Mouse (Mus musculus): ENCODE data around the gene Fam228b. TPM values are rescaled to one million over a fixed set of nuclear protein-coding genes. Genes with fewer than 3 reads are reported as not detected.
A peak's percentile ranks its signal among the peaks of the same experiment; 100 is the strongest.

Gene Fam228b
- polyA plus RNA-seq, 1 experiment from 2014 or later = 1.2 TPM

- no peak for DNase-seq (ENCODE audit: low spot score)
- H3K4me1 ChIP-seq = peaks cover 3% of the 10 kb centered on the region; the same call in 1 of the 2 replicates
- H3K9me3 ChIP-seq (replicated peaks) = no peaks in the 10 kb centered on the region
- no peak overlapping the region for H3K4me3 ChIP-seq
- no peaks in the 10 kb centered on the region for H3K36me3 ChIP-seq
- no peak overlapping the region for H3K27ac ChIP-seq
- peaks cover 5% of the 10 kb centered on the region; the same call in 1 of the 2 replicates for H3K27me3 ChIP-seq (ENCODE audit: low read depth, poor library complexity, severe bottlenecking)
- WGBS = 69% methylated on average over 4 of the region's 4 CpGs
Measured at GRCm38 (mm10) chr12:4731629-4732028, 37.4 kb downstream of the Fam228b start.

DNA sequence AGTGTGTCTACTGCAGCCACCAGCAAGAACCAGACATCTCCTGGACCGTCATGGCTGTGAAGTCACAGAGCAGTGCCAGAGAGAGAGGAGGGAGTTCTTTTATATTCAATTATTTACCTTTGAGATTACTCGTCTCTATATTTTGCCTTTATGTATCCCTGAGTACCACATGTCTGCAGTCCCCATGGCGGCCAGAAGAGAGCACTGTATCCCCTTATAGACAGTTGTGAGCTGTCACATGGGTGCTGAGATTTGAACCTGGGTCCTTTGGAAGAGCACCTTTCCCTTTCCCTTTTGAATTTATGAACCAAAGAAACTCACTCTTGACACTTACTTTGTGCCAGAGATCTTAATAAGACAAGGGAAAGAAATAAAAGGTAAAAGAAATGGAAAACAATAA, 39.9 kb downstream of the Fam228b start:
- Histone ChIP-seq H3K4me1 (peaks cover 2% of the 10 kb centered on the region; the same call in 1 of the 2 replicates), H3K9me3 (replicated peaks) (no peaks in the 10 kb centered on the region), H3K36me3 (no peaks in the 10 kb centered on the region), H3K4me3 (no peak overlapping the region), H3K27me3 (ENCODE audit: low read depth, poor library complexity, severe bottlenecking) (peaks cover 5% of the 10 kb centered on the region; the same call in 1 of the 2 replicates), H3K27ac (no peak overlapping the region)
- WGBS = 93% methylated on average over 3 of the region's 3 CpGs
- DNase-seq (ENCODE audit: low spot score) = no peak

DNA sequence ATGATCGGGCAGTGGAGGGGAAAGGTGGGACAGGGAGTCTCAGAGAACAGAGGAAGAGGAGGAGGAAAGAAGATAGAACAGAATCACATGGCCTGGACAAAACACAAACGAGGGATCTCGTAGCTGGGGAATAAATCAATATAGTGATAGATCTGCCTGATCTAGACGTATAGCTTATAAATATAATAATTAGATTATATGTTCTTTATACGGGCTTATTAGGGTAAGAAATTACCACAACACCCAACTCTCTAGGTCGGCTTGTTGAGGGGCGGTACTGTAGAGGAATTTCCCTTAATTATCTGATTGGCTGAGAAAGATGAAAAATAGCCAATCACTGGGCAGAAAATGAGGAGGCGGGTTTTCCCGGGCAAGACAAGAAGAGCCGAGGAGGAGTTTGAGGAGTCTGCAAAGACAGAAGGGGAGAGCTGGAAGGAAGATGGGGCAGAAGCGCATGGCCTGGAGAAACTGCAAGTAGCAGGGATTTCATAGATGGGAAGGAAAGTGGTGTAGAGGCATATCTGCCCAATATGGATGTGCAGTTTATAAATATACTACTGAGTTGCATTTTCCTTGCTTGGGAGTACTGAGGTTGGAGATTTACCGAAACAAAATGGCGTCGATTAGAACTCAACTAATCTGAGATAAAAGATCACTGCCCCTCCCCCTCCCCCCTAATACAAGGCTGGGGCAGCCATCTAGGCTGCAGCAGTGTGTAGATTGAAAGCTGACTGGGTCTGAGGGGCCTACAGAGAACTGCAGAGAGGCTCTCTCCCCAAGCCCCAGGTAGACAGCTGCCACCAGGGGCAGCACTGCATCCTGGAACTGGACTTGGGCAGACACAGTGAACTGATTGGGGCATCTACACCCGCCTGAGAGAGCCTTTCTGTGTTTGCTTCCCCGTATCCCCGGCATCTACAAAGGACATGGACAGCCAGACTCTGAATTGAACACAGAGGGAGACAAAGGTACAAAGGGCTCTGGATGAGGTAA, 49.0 kb downstream of the Fam228b start:
- Histone ChIP-seq H3K27me3 (ENCODE audit: low read depth, poor library complexity, severe bottlenecking) (0 out of 2 replicates have a peak, but pooled peaks cover 10% of the 10 kb centered on the region), H3K9me3 (replicated peaks) (no peaks in the 10 kb centered on the region), H3K4me3 (no peak overlapping the region), H3K27ac (no peak overlapping the region), H3K4me1 (peaks cover 9% of the 10 kb centered on the region; the same call in 1 of the 2 replicates), H3K36me3 (no peaks in the 10 kb centered on the region)
- 75% methylated on average over 17 of the region's 17 CpGs for WGBS
- DNase-seq (ENCODE audit: low spot score) = no peak

DNA sequence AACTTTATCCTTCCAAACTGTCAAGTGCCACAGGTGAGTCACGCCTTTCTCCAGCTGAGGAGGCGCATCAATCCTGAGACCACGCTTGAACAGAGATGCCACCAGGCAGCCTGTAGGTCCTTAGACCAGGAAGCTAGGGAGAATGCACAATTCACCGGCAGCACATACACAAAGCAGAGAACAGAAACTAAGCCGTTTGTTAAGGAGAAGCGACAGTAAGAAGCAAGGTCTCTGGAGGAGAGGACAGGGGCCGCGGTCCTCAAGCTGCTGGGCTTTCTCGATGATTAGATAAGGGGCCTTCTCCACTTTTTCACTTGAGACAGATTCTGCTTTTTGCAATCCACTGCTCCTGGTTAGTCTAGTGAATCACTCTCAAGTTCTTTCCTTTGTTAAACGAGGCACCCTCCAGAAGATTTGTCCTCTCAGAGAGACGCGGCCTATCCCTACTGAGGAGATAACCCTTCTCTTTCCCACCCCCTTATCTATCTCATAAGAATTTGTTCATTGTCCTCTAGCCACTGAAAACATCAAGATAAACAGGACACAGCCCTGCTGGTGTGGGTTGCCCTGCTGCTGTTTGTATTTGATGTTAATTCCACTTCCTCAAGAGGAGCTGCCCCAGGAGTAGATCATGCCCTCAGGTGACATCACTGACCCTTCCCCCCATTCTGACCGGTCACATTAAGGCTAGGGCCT, 49.9 kb downstream of the Fam228b start:
- DNase-seq (ENCODE audit: low spot score) = no peak
- Histone ChIP-seq H3K27me3 (ENCODE audit: low read depth, poor library complexity, severe bottlenecking) (0 out of 2 replicates have a peak, but pooled peaks cover 10% of the 10 kb centered on the region), H3K27ac (no peak overlapping the region), H3K36me3 (no peaks in the 10 kb centered on the region), H3K4me3 (no peak overlapping the region), H3K9me3 (replicated peaks) (no peaks in the 10 kb centered on the region), H3K4me1 (peaks cover 7% of the 10 kb centered on the region; the same call in 1 of the 2 replicates)
- WGBS = 85% methylated on average over 13 of the region's 13 CpGs

DNA sequence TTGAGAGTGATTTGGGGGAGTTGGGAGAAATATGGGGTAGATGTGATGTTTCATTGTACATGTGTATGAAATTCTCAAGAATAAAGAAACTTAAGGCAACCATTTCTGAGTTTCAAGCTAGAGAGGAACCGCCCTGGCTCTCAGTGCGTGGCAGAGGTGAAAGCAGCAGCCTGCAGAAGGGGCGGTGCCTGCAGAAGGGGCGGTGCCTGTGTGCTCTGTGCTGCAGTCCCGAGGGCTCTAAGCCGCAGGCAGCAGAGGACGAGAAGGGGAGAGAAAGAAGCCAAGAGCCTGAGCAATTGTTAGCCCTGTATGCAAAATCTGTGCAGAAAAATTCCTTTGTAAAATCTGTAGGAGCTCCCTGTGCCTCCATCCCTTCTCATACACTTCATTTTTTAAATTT, 51.6 kb downstream of the Fam228b start:
- Histone ChIP-seq H3K27ac (no peak overlapping the region), H3K27me3 (ENCODE audit: low read depth, poor library complexity, severe bottlenecking) (0 out of 2 replicates have a peak, but pooled peaks cover 10% of the 10 kb centered on the region), H3K36me3 (no peaks in the 10 kb centered on the region; the same call in 1 of the 2 replicates), H3K9me3 (replicated peaks) (no peaks in the 10 kb centered on the region), H3K4me1 (peaks cover 7% of the 10 kb centered on the region; the same call in 1 of the 2 replicates), H3K4me3 (no peak overlapping the region)
- 7% methylated on average over 7 of the region's 7 CpGs for WGBS
- DNase-seq (ENCODE audit: low spot score) = peak; percentile 30

- Histone ChIP-seq H3K4me1 (peaks cover 7% of the 10 kb centered on the region; the same call in 1 of the 2 replicates), H3K27ac (no peak overlapping the region), H3K9me3 (replicated peaks) (no peaks in the 10 kb centered on the region), H3K4me3 (no peak overlapping the region), H3K27me3 (ENCODE audit: low read depth, poor library complexity, severe bottlenecking) (0 out of 2 replicates have a peak, but pooled peaks cover 10% of the 10 kb centered on the region), H3K36me3 (peaks cover 4% of the 10 kb centered on the region; the same call in 1 of the 2 replicates)
- WGBS = 84% methylated on average over 10 of the region's 10 CpGs
- peak; percentile 22 for DNase-seq (ENCODE audit: low spot score)
Measured at GRCm38 (mm10) chr12:4715606-4716005, 53.5 kb downstream of the Fam228b start.

- Histone ChIP-seq H3K4me3 (no peak overlapping the region), H3K27me3 (ENCODE audit: low read depth, poor library complexity, severe bottlenecking) (0 out of 2 replicates have a peak, but pooled peaks cover 4% of the 10 kb centered on the region), H3K9me3 (replicated peaks) (no peaks in the 10 kb centered on the region), H3K36me3 (peaks cover 15% of the 10 kb centered on the region), H3K4me1 (peaks cover 7% of the 10 kb centered on the region; the same call in 1 of the 2 replicates), H3K27ac (no peak overlapping the region)
- no peak for DNase-seq (ENCODE audit: low spot score)
- WGBS = 81% methylated on average over 4 of the region's 4 CpGs
Measured at GRCm38 (mm10) chr12:4713361-4713760, 55.7 kb downstream of the Fam228b start.

DNA sequence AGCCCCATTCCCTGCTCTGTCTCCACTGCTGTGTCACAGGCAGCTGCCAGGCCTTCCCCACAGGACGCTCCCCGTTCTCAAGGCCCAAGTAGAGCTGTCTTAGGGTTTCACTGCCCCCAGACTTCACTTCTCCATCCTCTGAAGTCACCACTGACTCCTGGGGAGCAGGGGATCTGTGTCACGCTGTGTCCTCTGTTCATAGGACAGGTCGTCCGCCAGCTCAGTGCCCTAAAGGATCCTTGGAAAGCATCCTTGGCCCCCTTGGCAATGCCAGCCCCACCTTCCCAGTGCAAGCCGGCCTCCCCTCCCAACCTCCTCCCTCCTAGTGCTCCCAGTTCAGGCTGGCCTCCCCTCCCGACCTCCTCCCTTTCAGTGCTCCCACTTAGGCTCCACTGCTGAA, 59.1 kb downstream of the Fam228b start:
- H3K36me3 ChIP-seq = peaks cover 31% of the 10 kb centered on the region

GRCm38 (mm10) chr12:4708881-4709604, 60.0 kb downstream of the Fam228b start:
- H3K36me3 ChIP-seq = peaks cover 31% of the 10 kb centered on the region
- no peak overlapping the region for H3K4me3 ChIP-seq
- no peaks in the 10 kb centered on the region for H3K9me3 ChIP-seq (replicated peaks)
- DNase-seq (ENCODE audit: low spot score) = peak; percentile 26
- peaks cover 2% of the 10 kb centered on the region; the same call in 1 of the 2 replicates for H3K4me1 ChIP-seq
- no peak overlapping the region for H3K27ac ChIP-seq
- WGBS = 79% methylated on average over 8 of the region's 8 CpGs
- H3K27me3 ChIP-seq (ENCODE audit: low read depth, poor library complexity, severe bottlenecking) = no peaks in the 10 kb centered on the region

More for the DNA sequence above, 59.1 kb downstream of the Fam228b start:
- H3K4me1 ChIP-seq = peaks cover 3% of the 10 kb centered on the region; the same call in 1 of the 2 replicates
- no peak overlapping the region for H3K4me3 ChIP-seq
- peak; percentile 23 for DNase-seq (ENCODE audit: low spot score)
- no peaks in the 10 kb centered on the region for H3K9me3 ChIP-seq (replicated peaks)
- H3K27me3 ChIP-seq (ENCODE audit: low read depth, poor library complexity, severe bottlenecking) = no peaks in the 10 kb centered on the region
- no peak overlapping the region for H3K27ac ChIP-seq
- 91% methylated on average over 7 of the region's 7 CpGs for WGBS

- Histone ChIP-seq H3K36me3 (peaks cover 31% of the 10 kb centered on the region), H3K9me3 (replicated peaks) (no peaks in the 10 kb centered on the region), H3K4me1 (no peaks in the 10 kb centered on the region), H3K4me3 (no peak overlapping the region), H3K27me3 (ENCODE audit: low read depth, poor library complexity, severe bottlenecking) (no peaks in the 10 kb centered on the region), H3K27ac (no peak overlapping the region)
- WGBS = 83% methylated on average over 4 of the region's 4 CpGs
- peak; percentile 25 for DNase-seq (ENCODE audit: low spot score)
Measured at GRCm38 (mm10) chr12:4708296-4708695, 60.8 kb downstream of the Fam228b start.

- peaks cover 31% of the 10 kb centered on the region for H3K36me3 ChIP-seq
- no peak for DNase-seq (ENCODE audit: low spot score)
- H3K4me1 ChIP-seq = no peaks in the 10 kb centered on the region
- H3K9me3 ChIP-seq (replicated peaks) = no peaks in the 10 kb centered on the region
- no peaks in the 10 kb centered on the region for H3K27me3 ChIP-seq (ENCODE audit: low read depth, poor library complexity, severe bottlenecking)
- no peak overlapping the region for H3K4me3 ChIP-seq
- H3K27ac ChIP-seq = no peak overlapping the region
- WGBS = 91% methylated on average over 14 of the region's 14 CpGs
Measured at GRCm38 (mm10) chr12:4707488-4708017, 61.5 kb downstream of the Fam228b start.

- no peak overlapping the region for H3K4me3 ChIP-seq
- H3K36me3 ChIP-seq = peaks cover 27% of the 10 kb centered on the region
- WGBS = 86% methylated on average over 10 of the region's 10 CpGs
- no peaks in the 10 kb centered on the region for H3K4me1 ChIP-seq
- no peak overlapping the region for H3K27ac ChIP-seq
- DNase-seq (ENCODE audit: low spot score) = no peak
- H3K27me3 ChIP-seq (ENCODE audit: low read depth, poor library complexity, severe bottlenecking) = no peaks in the 10 kb centered on the region
- no peaks in the 10 kb centered on the region for H3K9me3 ChIP-seq (replicated peaks)
Measured at GRCm38 (mm10) chr12:4706901-4707300, 62.2 kb downstream of the Fam228b start.
